Mouse (Mus musculus): Measurements from ENCODE around the gene Plrg1. TPM values are rescaled to one million over a fixed set of nuclear protein-coding genes. Genes with fewer than 3 reads are reported as not detected.

Plrg1 gene
- polyA plus RNA-seq, 1 experiment = 49.6 TPM

Other genes starting within 250 kb of the Plrg1 start
- gene Rbm46, start 179.0 kb upstream of the Plrg1 start, polyA plus RNA-seq (2012; rRNA removed) = 0.50 and 1.0 TPM in 2 replicates
- 0.13 and 0.20 TPM in 2 replicates for gene Lrat, start 151.5 kb upstream of the Plrg1 start, polyA plus RNA-seq (2012; rRNA removed)
- gene Fgg, start 47.8 kb upstream of the Plrg1 start, polyA plus RNA-seq (2012; rRNA removed) = 0.44 TPM in 1 of 2 replicates, not detected in the other
- 0.06 and 0.21 TPM in 2 replicates for gene Fga, start 29.4 kb upstream of the Plrg1 start, polyA plus RNA-seq (2012; rRNA removed)
- gene Fgb, start 5.7 kb upstream of the Plrg1 start, polyA plus RNA-seq (2012; rRNA removed) = 0.08 TPM in 1 of 2 replicates, not detected in the other
- gene Dchs2, start 72.4 kb downstream of the Plrg1 start, polyA plus RNA-seq (2012; rRNA removed) = 0.53 and 0.64 TPM in 2 replicates